Mouse (Mus musculus) monocyte, adult 5-6 weeks (primary cell): ENCODE measurements around the gene Cyp2s1. TPM values are rescaled to one million over a fixed set of nuclear protein-coding genes. Genes with fewer than 3 reads are reported as not detected.

Experiments used
- ATAC-seq: fragments of 153-309, 156-312 bp; replicated peaks from 2 replicates; pipeline ENCODE4 v1.8.0; 2017; ENCODE audit warnings: mild to moderate bottlenecking; ENCODE audit not compliant: low TSS enrichment, insufficient number of reproducible peaks, severe bottlenecking, poor library complexity, low FRiP score
- total RNA-seq: library from RNA; stranded (forward); fragments of 200-1000, 200-491, 200-594 nt; gene quantifications from 3 replicates; pipeline ENCODE4 v1.2.3, GENCODE M21; 2017

Cyp2s1 gene
- not detected in 3 replicates for total RNA-seq

- ATAC-seq = peak; percentile 28; the same call in 1 of the 2 replicates
Observed at GRCm38 (mm10) chr7:25816241-25816919, at the start of gene Cyp2s1. Gene Cyp2s1 (minus strand): TSS chr7:25816913.

- no peak for ATAC-seq
Observed at GRCm38 (mm10) chr7:25864861-25865260, 48.1 kb upstream of the Cyp2s1 start.

- no peak for ATAC-seq
Observed at GRCm38 (mm10) chr7:25863756-25864155, 47.0 kb upstream of the Cyp2s1 start.

- no peak for ATAC-seq
Observed at GRCm38 (mm10) chr7:25862365-25862764, 45.7 kb upstream of the Cyp2s1 start.

GRCm38 (mm10) chr7:25859962-25860870 is 43.5 kb upstream of the Cyp2s1 start:
- ATAC-seq = no peak

- ATAC-seq = peak; percentile 82
Observed at GRCm38 (mm10) chr7:25855082-25855481, 38.4 kb upstream of the Cyp2s1 start.

- ATAC-seq = no peak
Observed at GRCm38 (mm10) chr7:25848444-25848812, 31.7 kb upstream of the Cyp2s1 start.

- ATAC-seq = peak; percentile 79
Observed at GRCm38 (mm10) chr7:25847722-25848443, 31.2 kb upstream of the Cyp2s1 start.

GRCm38 (mm10) chr7:25844885-25845284 is 28.2 kb upstream of the Cyp2s1 start:
- no peak for ATAC-seq

- no peak for ATAC-seq
Observed at GRCm38 (mm10) chr7:25844423-25844822, 27.7 kb upstream of the Cyp2s1 start.

GRCm38 (mm10) chr7:25843492-25843891 is 26.8 kb upstream of the Cyp2s1 start:
- ATAC-seq = no peak

- ATAC-seq = no peak
Observed at GRCm38 (mm10) chr7:25840908-25841307, 24.2 kb upstream of the Cyp2s1 start.

GRCm38 (mm10) chr7:25835188-25835891 is 18.6 kb upstream of the Cyp2s1 start:
- no peak for ATAC-seq

- ATAC-seq = no peak
Observed at GRCm38 (mm10) chr7:25831557-25832530, 15.1 kb upstream of the Cyp2s1 start.

- no peak for ATAC-seq
Observed at GRCm38 (mm10) chr7:25830251-25830650, 13.5 kb upstream of the Cyp2s1 start.

GRCm38 (mm10) chr7:25827199-25827598 is 10.5 kb upstream of the Cyp2s1 start:
- 0 out of 2 replicates have a peak, but pooled peaks have one; percentile 47 for ATAC-seq

- no peak for ATAC-seq
Observed at GRCm38 (mm10) chr7:25826029-25826428, 9.3 kb upstream of the Cyp2s1 start.

- no peak for ATAC-seq
Observed at GRCm38 (mm10) chr7:25825043-25825442, 8.3 kb upstream of the Cyp2s1 start.
